Mouse (Mus musculus): ENCODE measurements around the gene Nos2. TPM values are rescaled to one million over a fixed set of nuclear protein-coding genes. Genes with fewer than 3 reads are reported as not detected.
"Not testable (repeated sequence)": the region's sequence is repeated elsewhere in the genome, so short reads cannot be mapped to it uniquely, and the experiment has no call there.

Nos2 gene
- total RNA-seq, 2 experiments from 2014 or later = 0.07 to 0.41 TPM

GRCm38 (mm10) chr11:78986311-78987002, 65.9 kb downstream of the Nos2 start:
- no peak for DNase-seq (ENCODE audit: low spot score in 2 of 2)

GRCm38 (mm10) chr11:78989206-78989605, 68.6 kb downstream of the Nos2 start:
- not testable (repeated sequence) for DNase-seq (ENCODE audit: low spot score in 2 of 2)

- no peak for DNase-seq (ENCODE audit: low spot score in 2 of 2)
Observed at GRCm38 (mm10) chr11:78990096-78990495, 69.5 kb downstream of the Nos2 start.

GRCm38 (mm10) chr11:78990875-78991543, 70.4 kb downstream of the Nos2 start:
- not testable (repeated sequence) for DNase-seq (ENCODE audit: low spot score in 2 of 2)

- DNase-seq (ENCODE audit: low spot score in 2 of 2) = no peak
Observed at GRCm38 (mm10) chr11:78999118-78999517, 78.5 kb downstream of the Nos2 start.

- DNase-seq (ENCODE audit: low spot score in 2 of 2) = no peak
Observed at GRCm38 (mm10) chr11:79001871-79002270, 81.3 kb downstream of the Nos2 start.

- no peak for DNase-seq (ENCODE audit: low spot score in 2 of 2)
Observed at GRCm38 (mm10) chr11:79002551-79002951, 82.0 kb downstream of the Nos2 start.

- no peak for DNase-seq (ENCODE audit: low spot score in 2 of 2)
Observed at GRCm38 (mm10) chr11:79003053-79003768, 82.6 kb downstream of the Nos2 start.

- no peak for DNase-seq (ENCODE audit: low spot score in 2 of 2)
Observed at GRCm38 (mm10) chr11:79003769-79004638, 83.4 kb downstream of the Nos2 start.

- no peak for DNase-seq (ENCODE audit: low spot score in 2 of 2)
Observed at GRCm38 (mm10) chr11:79005578-79006394, 85.2 kb downstream of the Nos2 start.

- no peak for DNase-seq (ENCODE audit: low spot score in 2 of 2)
Observed at GRCm38 (mm10) chr11:79006417-79006816, 85.8 kb downstream of the Nos2 start.

GRCm38 (mm10) chr11:79007356-79007755, 86.8 kb downstream of the Nos2 start:
- DNase-seq (ENCODE audit: low spot score in 2 of 2) = not testable (repeated sequence)

- no peak for DNase-seq (ENCODE audit: low spot score in 2 of 2)
Observed at GRCm38 (mm10) chr11:79008007-79008775, 87.6 kb downstream of the Nos2 start.

- DNase-seq (ENCODE audit: low spot score in 2 of 2) = no peak
Observed at GRCm38 (mm10) chr11:79008891-79009290, 88.3 kb downstream of the Nos2 start.

Other genes with a start within 250 kb of the Nos2 start
- gene Nlk, start 223.4 kb upstream of the Nos2 start, total RNA-seq (2021) = 10 to 100 TPM; 41.8 to 42.0 TPM
- gene Ccnq, start 169.1 kb upstream of the Nos2 start, total RNA-seq (2021) = 10 to 100 TPM; 19.2 to 19.7 TPM
- gene Lyrm9, start 94.2 kb upstream of the Nos2 start, total RNA-seq (2021) = 10 to 100 TPM; 19.7 to 24.2 TPM
- gene Lgals9, start 64.2 kb downstream of the Nos2 start, total RNA-seq (2021) = 1 to 10 TPM; 3.7 to 3.9 TPM
- 100 to 1,000 TPM; 213 to 230 TPM for gene Ksr1, start 225.6 kb downstream of the Nos2 start, total RNA-seq (2021)